Mouse (Mus musculus) cerebellum, adult 9-11 months (tissue): ENCODE data around the gene Prok2.

ENCODE experiments used
- DNase-seq: peaks from one replicate; pipeline ENCODE4 v3.0.0; 2022

Gene Prok2

GRCm38 (mm10) chr6:99692206-99692915 is 33.8 kb downstream of the Prok2 start, which contains the start of gene Gpr27:
Gene Gpr27 (plus strand): TSS chr6:99692679.
- peak; percentile 54 for DNase-seq

- no peak for DNase-seq
These were observed 34.5 kb downstream of the Prok2 start for GRCm38 (mm10) chr6:99691666-99692205.

DNA sequence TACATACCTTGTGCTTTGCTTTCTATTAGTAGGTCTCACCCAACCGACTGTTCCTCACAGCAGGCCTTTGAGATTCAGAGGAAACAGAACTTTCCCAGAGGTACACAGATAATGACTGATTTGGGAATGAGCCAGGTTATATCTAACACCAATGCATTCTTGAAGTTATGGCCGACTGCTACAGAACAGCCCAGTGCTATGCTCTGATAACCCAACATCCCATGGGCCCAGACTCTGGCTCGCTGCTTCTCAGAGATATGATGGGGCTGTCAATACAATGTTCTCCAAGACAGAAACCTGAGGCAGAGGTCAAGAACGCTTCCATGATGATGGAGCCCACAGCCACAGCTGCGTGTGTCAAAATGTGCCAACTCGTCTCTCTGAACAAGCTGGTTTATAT is 37.7 kb downstream of the Prok2 start:
- DNase-seq, result no peak

DNA sequence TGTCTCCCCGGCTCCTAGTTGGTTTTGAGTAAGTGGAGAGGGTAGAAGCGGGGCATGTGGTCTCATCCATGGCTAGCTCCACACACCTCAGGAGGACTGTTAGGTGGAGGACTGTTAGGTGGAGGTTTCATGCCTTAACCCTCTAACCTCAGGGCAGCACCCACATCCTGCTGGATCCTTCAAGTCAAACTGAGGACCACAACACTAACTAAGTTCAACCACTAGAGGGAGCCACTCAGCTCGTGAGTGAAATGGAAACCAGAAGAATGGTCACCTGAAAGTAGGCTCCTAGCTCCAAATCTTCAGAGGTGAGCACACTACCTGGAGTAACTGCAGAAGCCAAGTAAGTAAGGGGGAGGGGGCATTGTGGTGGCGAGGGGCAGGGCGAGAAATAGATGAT is 41.3 kb downstream of the Prok2 start:
- no peak for DNase-seq

GRCm38 (mm10) chr6:99683974-99684373 is 42.2 kb downstream of the Prok2 start:
- no peak for DNase-seq

DNA sequence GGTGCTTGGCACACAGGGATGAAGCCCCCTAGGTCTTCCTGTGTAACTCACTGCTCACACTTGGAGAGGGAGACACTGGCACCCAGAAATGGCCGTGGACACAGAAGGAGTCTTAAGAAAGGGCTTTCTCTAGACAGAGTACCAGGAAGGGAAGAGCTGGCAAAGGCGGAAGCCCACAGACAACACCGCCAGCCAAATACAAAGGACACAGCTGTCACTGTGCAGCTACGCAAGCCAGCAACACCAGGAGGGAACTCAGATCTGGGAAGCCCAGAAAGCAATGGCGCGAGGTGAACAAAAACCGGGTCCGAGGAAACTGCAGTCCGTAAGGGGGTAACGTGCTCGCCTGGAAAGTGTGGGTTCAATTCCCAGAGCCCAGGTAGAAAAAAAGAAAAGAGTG is 48.1 kb downstream of the Prok2 start:
- DNase-seq, result no peak

GRCm38 (mm10) chr6:99677325-99677724 is 48.9 kb downstream of the Prok2 start:
- no peak for DNase-seq

DNA sequence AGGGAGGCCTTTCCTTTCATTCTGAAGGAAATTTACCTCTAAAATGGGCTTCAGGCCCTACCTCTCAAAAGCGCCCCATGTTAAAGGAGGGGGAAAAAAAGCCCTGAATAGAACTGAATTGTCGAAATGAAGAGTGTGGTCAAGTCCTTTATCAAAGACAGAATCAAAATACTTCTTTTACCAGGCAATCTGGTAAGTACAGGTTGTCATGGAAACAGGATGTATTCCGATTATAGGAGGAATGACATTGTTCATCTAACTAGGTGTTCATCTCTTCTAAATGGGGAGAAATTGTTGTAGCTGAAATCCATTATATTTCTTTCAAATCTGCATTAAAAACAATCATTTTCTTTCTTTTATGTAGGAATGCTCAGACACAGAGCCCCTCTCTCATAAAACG is 51.7 kb downstream of the Prok2 start:
- DNase-seq, result no peak

- DNase-seq, result no peak
These were observed 54.4 kb downstream of the Prok2 start for GRCm38 (mm10) chr6:99671768-99672167.

- DNase-seq, result peak; percentile 73
These were observed 55.6 kb downstream of the Prok2 start for GRCm38 (mm10) chr6:99670481-99671119.

GRCm38 (mm10) chr6:99669481-99670325 is 56.5 kb downstream of the Prok2 start:
- peak; percentile 41 for DNase-seq

DNA sequence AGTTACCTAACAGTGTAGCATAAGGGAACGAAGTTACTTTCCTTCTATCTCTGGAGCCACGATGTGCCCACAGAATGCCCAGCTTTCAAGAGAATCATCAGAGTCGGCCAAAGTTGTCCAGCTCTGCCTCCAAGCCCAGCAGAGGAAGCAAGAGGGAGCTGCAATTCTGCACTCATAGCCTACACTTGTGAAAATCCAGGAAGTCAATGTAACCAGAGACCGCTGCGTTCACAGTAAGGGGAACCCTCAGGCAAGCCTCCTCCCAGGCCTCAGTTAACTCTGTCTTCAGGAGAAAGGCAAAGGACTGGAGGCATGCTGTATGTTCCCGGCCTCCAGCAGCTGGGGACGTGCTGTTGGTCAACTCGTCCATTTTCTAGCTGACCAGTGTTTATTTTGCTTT is 58.9 kb downstream of the Prok2 start:
- DNase-seq, result no peak

- peak; percentile 95 for DNase-seq
These were observed 59.6 kb downstream of the Prok2 start, which contains the start of the genes Eif4e3 and Gm20696 for GRCm38 (mm10) chr6:99666318-99667171. Gene Eif4e3 (minus strand): TSS chr6:99666771. Gene Gm20696 (minus strand): TSS chr6:99666797.

DNA sequence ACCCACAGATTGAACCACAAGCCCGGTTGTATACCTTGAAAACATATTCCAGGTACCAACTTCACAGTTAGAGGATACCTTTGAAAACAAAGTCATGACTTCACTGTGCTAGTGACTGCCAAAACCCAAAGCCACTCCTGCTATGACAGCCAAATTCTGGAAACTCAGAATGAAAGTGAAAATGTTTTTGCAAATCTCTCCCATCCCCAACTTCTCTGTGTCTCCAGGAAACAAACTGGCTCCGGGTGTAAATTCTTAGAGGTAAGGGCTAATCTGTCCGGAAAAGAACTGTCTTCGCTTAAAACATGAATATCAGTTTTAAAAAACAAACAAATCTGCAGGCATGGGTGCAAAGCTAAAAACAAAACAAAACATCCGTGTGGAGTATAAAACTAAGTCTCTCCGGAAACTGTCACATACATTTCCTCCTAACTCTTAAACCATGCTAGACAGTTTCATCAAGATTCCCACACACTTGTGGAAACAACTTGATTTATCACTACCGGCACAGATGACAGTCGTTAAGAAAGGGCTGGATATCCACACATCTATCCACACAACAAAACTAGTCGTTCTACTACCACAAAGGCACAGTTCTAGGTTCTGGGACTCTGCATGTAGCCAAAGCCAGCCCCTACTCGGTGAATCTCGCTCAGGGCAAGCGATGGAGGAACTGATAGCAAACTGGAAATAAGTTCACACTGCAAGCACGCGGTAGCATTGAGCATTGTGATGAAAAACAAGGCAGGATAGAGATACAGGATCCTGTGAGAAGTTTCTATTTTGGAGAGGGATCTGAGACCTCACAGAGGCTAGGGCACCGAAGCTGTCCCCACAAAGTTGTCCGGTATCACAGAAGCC is 60.5 kb downstream of the Prok2 start:
- DNase-seq, result no peak

- no peak for DNase-seq
These were observed 63.0 kb downstream of the Prok2 start for GRCm38 (mm10) chr6:99663232-99663631.
